Comparison of ENCODE assay signal across 10 mouse cellular contexts in the genomic region with DNA sequence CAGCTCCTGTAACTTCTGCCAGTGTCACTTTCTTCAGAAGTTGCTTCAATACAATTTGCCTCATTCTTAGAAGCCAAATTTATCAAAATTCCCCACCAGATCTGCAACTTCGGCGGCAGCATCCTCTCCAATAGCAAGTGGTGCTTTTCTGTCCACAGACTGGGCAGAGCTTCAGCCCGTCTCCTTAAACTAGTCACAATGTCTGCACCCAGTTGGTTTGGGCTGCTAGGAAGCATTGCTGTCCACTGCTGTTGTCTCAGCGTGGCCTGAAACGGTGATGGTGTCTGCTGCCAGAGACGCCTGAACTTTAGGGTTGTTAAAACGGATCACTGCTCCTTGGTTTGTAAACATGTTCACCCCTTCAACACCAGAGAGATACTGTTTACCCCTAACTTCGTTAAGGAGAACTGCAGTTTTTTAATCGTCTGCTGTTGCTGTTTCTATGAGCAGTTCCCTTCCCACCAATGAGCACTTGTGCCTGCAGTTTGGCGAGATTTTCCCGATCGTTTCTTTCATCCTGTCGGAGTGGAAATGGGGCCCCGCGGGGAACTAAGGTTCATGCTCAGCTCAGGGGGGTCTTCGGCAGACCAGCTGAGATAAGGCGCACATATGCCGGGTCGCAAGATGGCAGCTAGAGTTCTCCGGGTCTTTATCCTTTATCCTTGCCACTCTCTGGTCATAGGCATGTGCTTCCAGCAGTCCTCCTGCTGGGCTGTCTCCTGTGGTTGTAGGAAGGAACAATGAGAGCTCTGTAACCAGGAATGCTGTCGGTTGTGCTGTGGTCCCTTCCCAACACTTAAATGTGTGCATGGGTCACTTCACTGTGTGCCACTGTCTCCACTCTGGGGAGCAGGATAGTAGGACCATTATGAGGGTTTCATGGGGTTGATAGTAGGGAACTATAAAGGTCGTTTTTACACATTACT. TPM values are rescaled to one million over a fixed set of nuclear protein-coding genes. Genes with fewer than 3 reads are reported as not detected.
DNase-seq lines count a peak whose midpoint lies in the region; ATAC-seq and TF ChIP-seq lines count a peak whose summit lies in the region.
"Had no signal": no experiment of that assay in that cellular context is flagged by ENCODE, and none has a peak within 500 bp of the region (broad histone marks: within the 10 kb centered on the region; RNA-seq: fewer than 3 reads in every experiment).

No protein-coding gene starts in this region.

- H3K27ac ChIP-seq in lung, embryonic 14.5 days (ENCODE audit: low read depth) = no peak overlapping the region
- no peak overlapping the region for H3K27ac ChIP-seq in limb, embryonic 11.5 days (replicated peaks; ENCODE audit: low read depth, low read length)
- H3K27ac ChIP-seq: liver, embryonic 14.5 days had no signal

- H3K4me1 ChIP-seq in lung, embryonic 14.5 days (ENCODE audit: insufficient read depth) = no peaks in the 10 kb centered on the region
- peaks cover 4% of the 10 kb centered on the region; the same call in 1 of the 2 replicates for H3K4me1 ChIP-seq in limb, embryonic 11.5 days (ENCODE audit: control insufficient read depth, insufficient read depth, low read length)

- no peak overlapping the region for H3K9ac ChIP-seq in lung, embryonic 14.5 days
- no peak overlapping the region for H3K9ac ChIP-seq in limb, embryonic 11.5 days (ENCODE audit: low read length)
- H3K9ac ChIP-seq: liver, embryonic 14.5 days had no signal

- no peak for TF ChIP-seq CTCF in lung, embryonic 14.5 days (IDR thresholded peaks at IDR 0.05; ENCODE audit: low read depth)

- DNase-seq in cerebellum, postnatal 10 days = peak; percentile 52 to 69
- no peak for DNase-seq in cerebellum, adult 9-10 months
- no peak for DNase-seq in lung, embryonic 14.5 days
- DNase-seq in lung, postnatal 25 days (ENCODE audit: low spot score) = no peak
- DNase-seq in limb, embryonic 11.5 days (ENCODE audit: low spot score) = no peak
- peak; percentile 58 for DNase-seq in retina, embryonic 14.5 days (ENCODE audit: low spot score)
- no peak for DNase-seq in lung, postnatal 4 days
- DNase-seq: cerebellum, adult 18-20 months had no signal

- peaks cover 3% of the 10 kb centered on the region for H3K9me3 ChIP-seq in lung, embryonic 14.5 days (ENCODE audit: low read depth, low read length)
- H3K9me3 ChIP-seq in limb, embryonic 11.5 days (ENCODE audit: control insufficient read depth, low read length) = peaks cover 2% of the 10 kb centered on the region; the same call in 1 of the 2 replicates

- peaks cover 4% of the 10 kb centered on the region; the same call in 1 of the 2 replicates for H3K27me3 ChIP-seq in lung, embryonic 14.5 days (ENCODE audit: insufficient read depth, low read length)
- no peaks in the 10 kb centered on the region for H3K27me3 ChIP-seq in limb, embryonic 11.5 days (ENCODE audit: control insufficient read depth, insufficient read depth, low read length)

- H3K4me3 ChIP-seq in lung, embryonic 14.5 days (ENCODE audit: low read depth, low read length) = no peak overlapping the region
- H3K4me3 ChIP-seq in limb, embryonic 11.5 days (ENCODE audit: low read depth, low read length) = no peak overlapping the region

- no peak for ATAC-seq in lung, embryonic 14.5 days (ENCODE audit: insufficient read depth)
- ATAC-seq in limb, embryonic 11.5 days (ENCODE audit: insufficient number of reproducible peaks, low FRiP score, low TSS enrichment, low read depth) = peak; percentile 54; the same call in 1 of the 2 replicates
- no peak for ATAC-seq in granulocyte monocyte progenitor cell, adult 5-6 weeks (replicated peaks; ENCODE audit: poor library complexity, severe bottlenecking)

- peak overlapping the region; percentile 44 for H3K4me2 ChIP-seq in lung, embryonic 14.5 days
- peak overlapping the region; percentile 32 for H3K4me2 ChIP-seq in limb, embryonic 11.5 days (ENCODE audit: low read depth, severe bottlenecking)

- H3K36me3 ChIP-seq in lung, embryonic 14.5 days (ENCODE audit: insufficient read depth) = no peaks in the 10 kb centered on the region
- H3K36me3 ChIP-seq in limb, embryonic 11.5 days (ENCODE audit: control insufficient read depth, insufficient read depth, low read length) = no peaks in the 10 kb centered on the region

- WGBS in lung, embryonic 14.5 days = 27% methylated on average over 22 of the region's 22 CpGs
- 41% methylated on average over 22 of the region's 22 CpGs for WGBS in limb, embryonic 11.5 days

RNA-seq across cellular contexts. Expression of a gene that starts 7.7 kb away (rescaled TPM):
- 0.78 and 0.92 TPM in 2 replicates for polyA plus RNA-seq in lung, embryonic 14.5 days (2014; fragmentation: Nextera tagmentation; extraction: Ambion mirVana)
- polyA plus RNA-seq in limb, embryonic 11.5 days (2014; fragmentation: Nextera tagmentation; extraction: Ambion mirVana) = 1.6 and 3.0 TPM in 2 replicates
- total RNA-seq in granulocyte monocyte progenitor cell, adult 5-6 weeks (2014; fragmentation: Nextera tagmentation) = not detected in 2 replicates
- not detected in 2 replicates for total RNA-seq in granulocyte monocyte progenitor cell, adult 5-6 weeks (2017)

RNA-seq across cellular contexts. Expression of a gene that starts 20.8 kb away (rescaled TPM):
- polyA plus RNA-seq in lung, embryonic 14.5 days (2014; fragmentation: Nextera tagmentation; extraction: Ambion mirVana) = 87.2 and 90.3 TPM in 2 replicates
- polyA plus RNA-seq in limb, embryonic 11.5 days (2014; fragmentation: Nextera tagmentation; extraction: Ambion mirVana) = 95.5 and 105 TPM in 2 replicates
- 52.9 and 57.0 TPM in 2 replicates for total RNA-seq in granulocyte monocyte progenitor cell, adult 5-6 weeks (2014; fragmentation: Nextera tagmentation)
- 26.9 and 39.7 TPM in 2 replicates for total RNA-seq in granulocyte monocyte progenitor cell, adult 5-6 weeks (2017)

Comparison
In these comparisons a context has a peak if more than half of its experiments do, and no peak if none do; other contexts are left out.
1. DNase-seq: peak in cerebellum, postnatal 10 days (2 of 2) and retina, embryonic 14.5 days (single experiment); none in cerebellum, adult 9-10 months (single experiment), lung, embryonic 14.5 days (single experiment), lung, postnatal 25 days (single experiment), limb, embryonic 11.5 days (single experiment) and lung, postnatal 4 days (0 of 2).